Mouse (Mus musculus) hindbrain, embryonic 11.5 days (tissue): ENCODE results near the gene Olfr905. TPM values are rescaled to one million over a fixed set of nuclear protein-coding genes. Genes with fewer than 3 reads are reported as not detected.

Experiments
- ATAC-seq: fragments of 200-750 bp; cut with Nextera tagmentation; 2 replicates; pipeline ENCODE4 v1.8.0; 2017; ENCODE audit warnings: mild to moderate bottlenecking, moderate TSS enrichment, moderate library complexity; ENCODE audit not compliant: low FRiP score
- DNase-seq: peaks from one replicate; pipeline ENCODE4 v3.0.0-alpha.2; 2015; ENCODE audit warnings: low spot score
- H3K27ac ChIP-seq: fragments of 300-500 bp; sonication (generic); 2 replicates; pipeline ENCODE4 v1.5.1; 2014; ENCODE audit warnings: mild to moderate bottlenecking, low read depth, low read length
- H3K27me3 ChIP-seq: fragments of 300-500 bp; sonication (generic); 2 replicates; pipeline ENCODE4 v1.6.1; 2014; ENCODE audit warnings: mild to moderate bottlenecking, low read length, moderate library complexity, mixed read lengths; ENCODE audit not compliant: control insufficient read depth, insufficient read depth
- H3K36me3 ChIP-seq: fragments of 300-500 bp; sonication (generic); 2 replicates; pipeline ENCODE4 v1.6.1; 2014; ENCODE audit warnings: mild to moderate bottlenecking, low read length, moderate library complexity, mixed read lengths; ENCODE audit not compliant: control insufficient read depth, insufficient read depth
- H3K4me1 ChIP-seq: fragments of 300-500 bp; sonication (generic); replicated peaks from 2 replicates; pipeline ENCODE4 v1.6.1; 2014; ENCODE audit warnings: low read length, mixed read lengths; ENCODE audit not compliant: control insufficient read depth, insufficient read depth
- H3K4me2 ChIP-seq: fragments of 300-500 bp; sonication (generic); replicated peaks from 2 replicates; pipeline ENCODE4 v1.6.1; 2014; ENCODE audit warnings: mild to moderate bottlenecking, low read depth, low read length
- H3K4me3 ChIP-seq: fragments of 300-500 bp; sonication (generic); 2 replicates; pipeline ENCODE4 v1.5.1; 2014; ENCODE audit warnings: low read depth, low read length
- H3K9ac ChIP-seq: fragments of 300-500 bp; sonication (generic); 2 replicates; pipeline ENCODE4 v1.6.1; 2014; ENCODE audit warnings: low read depth, low read length
- H3K9me3 ChIP-seq: fragments of 300-500 bp; sonication (generic); 2 replicates; pipeline ENCODE4 v1.6.1; 2016; ENCODE audit warnings: low read length; ENCODE audit not compliant: control insufficient read depth
- WGBS: fragments of 180-500 bp; shearing (Covaris S2); extraction: QIAGEN DNeasy Blood & Tissue Kit; methylation state at CpG from one replicate; pipeline ENCODE4 v1.1.7; 2014; 5-methylcytosine and 5-hydroxymethylcytosine counted together
- polyA plus RNA-seq: library from polyadenylated mRNA; unstranded; fragments of >200 nt; fragmentation: Nextera tagmentation; extraction: Ambion mirVana; gene quantifications from 2 replicates; pipeline ENCODE4 v1.2.1, GENCODE M21; 2014

Gene Olfr905
- polyA plus RNA-seq, 1 experiment from 2014 or later, result not detected

GRCm38 (mm10) chr9:38521280-38521679 lies 50.4 kb downstream of the Olfr905 start, which contains the start of gene Olfr911-ps1:
Gene Olfr911-ps1, plus strand, starts transcription at chr9:38521580.
- Histone ChIP-seq H3K9ac (no peak within 1 kb of the TSS), H3K4me3 (no peak within 1 kb of the TSS), H3K36me3 (no peaks in the 10 kb centered on the region), H3K27me3 (no peaks in the 10 kb centered on the region), H3K9me3 (no peaks in the 10 kb centered on the region), H3K4me2 (no peak within 1 kb of the TSS), H3K4me1 (no peaks in the 10 kb centered on the region), H3K27ac (no peak within 1 kb of the TSS)
- WGBS, result 81% methylated on average over 1 of the region's 1 CpGs
- ATAC-seq (no peak), DNase-seq (no peak)

Other genes with a start within 250 kb of the Olfr905 start
- not detected in 2 replicates for gene Olfr143, start 218.3 kb upstream of the Olfr905 start, polyA plus RNA-seq
- gene Olfr895, start 203.3 kb upstream of the Olfr905 start, polyA plus RNA-seq, result not detected in 2 replicates
- not detected in 2 replicates for gene Olfr896-ps1, start 180.0 kb upstream of the Olfr905 start, polyA plus RNA-seq
- not detected in 2 replicates for gene Olfr25, start 142.0 kb upstream of the Olfr905 start, polyA plus RNA-seq
- gene Olfr898, start 122.7 kb upstream of the Olfr905 start, polyA plus RNA-seq, result not detected in 2 replicates
- gene Olfr250, start 104.2 kb upstream of the Olfr905 start, polyA plus RNA-seq, result not detected in 2 replicates
- not detected in 2 replicates for gene Olfr251, start 94.0 kb upstream of the Olfr905 start, polyA plus RNA-seq
- gene Olfr147, start 69.4 kb upstream of the Olfr905 start, polyA plus RNA-seq, result not detected in 2 replicates
- gene Olfr901, start 41.7 kb upstream of the Olfr905 start, polyA plus RNA-seq, result not detected in 2 replicates
- gene Olfr902, start 23.5 kb upstream of the Olfr905 start, polyA plus RNA-seq, result not detected in 2 replicates
- gene Olfr904, start 8.0 kb upstream of the Olfr905 start, polyA plus RNA-seq, result not detected in 2 replicates
- not detected in 2 replicates for gene Olfr906, start 16.0 kb downstream of the Olfr905 start, polyA plus RNA-seq
- not detected in 2 replicates for gene Olfr907, start 24.7 kb downstream of the Olfr905 start, polyA plus RNA-seq
- gene Olfr911-ps1, start 50.5 kb downstream of the Olfr905 start, polyA plus RNA-seq, result not detected in 2 replicates
- not detected in 2 replicates for gene Olfr910, start 66.7 kb downstream of the Olfr905 start, polyA plus RNA-seq
- gene Olfr912, start 109.1 kb downstream of the Olfr905 start, polyA plus RNA-seq, result not detected in 2 replicates
- gene Olfr913, start 121.7 kb downstream of the Olfr905 start, polyA plus RNA-seq, result not detected in 2 replicates
- not detected in 2 replicates for gene Olfr914, start 134.0 kb downstream of the Olfr905 start, polyA plus RNA-seq
- gene Olfr916, start 188.8 kb downstream of the Olfr905 start, polyA plus RNA-seq, result not detected in 2 replicates
- gene Olfr917, start 194.7 kb downstream of the Olfr905 start, polyA plus RNA-seq, result not detected in 2 replicates
- not detected in 2 replicates for gene Olfr918, start 203.5 kb downstream of the Olfr905 start, polyA plus RNA-seq
- gene Olfr919, start 232.6 kb downstream of the Olfr905 start, polyA plus RNA-seq, result not detected in 2 replicates
- gene Vwa5a, start 247.2 kb downstream of the Olfr905 start, polyA plus RNA-seq, result 9.9 and 11.1 TPM in 2 replicates